ENCODE assay signal across 9 mouse cellular contexts in the genomic region with DNA sequence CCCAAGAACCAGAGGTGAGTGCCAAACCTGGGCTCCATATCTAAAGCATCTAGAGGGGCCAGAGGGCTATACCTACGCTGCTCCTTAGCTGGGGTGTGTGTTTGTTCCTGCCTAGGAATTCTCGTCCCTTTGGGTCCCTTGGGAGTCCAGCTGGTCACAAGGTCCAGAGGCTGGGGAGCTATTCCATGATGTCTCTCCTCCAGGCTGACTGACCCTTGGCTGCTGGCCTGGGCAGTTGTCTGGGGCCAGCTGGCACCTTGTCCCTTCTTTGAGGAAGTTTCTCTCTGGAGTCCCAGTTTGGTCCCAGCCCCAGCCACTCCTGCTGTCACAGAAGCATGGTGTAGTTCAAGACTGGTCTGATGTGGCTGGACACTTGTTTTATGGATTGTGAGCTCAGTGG. TPM values are rescaled to one million over a fixed set of nuclear protein-coding genes. Genes with fewer than 3 reads are reported as not detected.
A peak's percentile ranks its signal among the peaks of the same experiment; 100 is the strongest.
DNase-seq lines count a peak whose midpoint lies in the region; ATAC-seq and TF ChIP-seq lines count a peak whose summit lies in the region.
"Had no signal": no experiment of that assay in that cellular context is flagged by ENCODE, and none has a peak within 500 bp of the region (broad histone marks: within the 10 kb centered on the region; RNA-seq: fewer than 3 reads in every experiment).

No protein-coding gene starts in this region.

- H3K27ac ChIP-seq in hindbrain, postnatal 0 days = no peak overlapping the region
- H3K27ac ChIP-seq in hindbrain, embryonic 11.5 days (ENCODE audit: low read depth, low read length) = no peak overlapping the region
- H3K27ac ChIP-seq in limb, embryonic 12.5 days = peak overlapping the region; percentile 83
- H3K27ac ChIP-seq in midbrain, postnatal 0 days (ENCODE audit: low read depth, low read length) = no peak overlapping the region
- no peak overlapping the region for H3K27ac ChIP-seq in forebrain, embryonic 11.5 days (ENCODE audit: low read depth, low read length)
- H3K27ac ChIP-seq: macrophage had no signal

- H3K9ac ChIP-seq in hindbrain, postnatal 0 days (replicated peaks; ENCODE audit: low read length) = no peak overlapping the region
- H3K9ac ChIP-seq in hindbrain, embryonic 11.5 days (ENCODE audit: low read depth, low read length) = no peak overlapping the region
- no peak overlapping the region for H3K9ac ChIP-seq in limb, embryonic 12.5 days (replicated peaks)
- no peak overlapping the region for H3K9ac ChIP-seq in midbrain, postnatal 0 days (replicated peaks; ENCODE audit: low read length, poor library complexity, severe bottlenecking)
- no peak overlapping the region for H3K9ac ChIP-seq in forebrain, embryonic 11.5 days (ENCODE audit: low read length)

- no peak overlapping the region for H3K4me2 ChIP-seq in hindbrain, postnatal 0 days (ENCODE audit: low read depth, low read length)
- no peak overlapping the region for H3K4me2 ChIP-seq in hindbrain, embryonic 11.5 days (replicated peaks; ENCODE audit: low read depth, low read length)
- 0 out of 2 replicates have a peak overlapping the region, but pooled peaks have one; percentile 4 for H3K4me2 ChIP-seq in limb, embryonic 12.5 days
- no peak overlapping the region for H3K4me2 ChIP-seq in midbrain, postnatal 0 days (ENCODE audit: low read depth, low read length, poor library complexity, severe bottlenecking)
- no peak overlapping the region for H3K4me2 ChIP-seq in forebrain, embryonic 11.5 days (ENCODE audit: low read depth, low read length, severe bottlenecking)

- no peak for TF ChIP-seq CTCF in hindbrain, postnatal 0 days (IDR thresholded peaks at IDR 0.05; ENCODE audit: low read depth)
- TF ChIP-seq CTCF in midbrain, postnatal 0 days (IDR thresholded peaks at IDR 0.05) = no peak

- no peaks in the 10 kb centered on the region for H3K9me3 ChIP-seq in hindbrain, postnatal 0 days (ENCODE audit: low read length)
- H3K9me3 ChIP-seq in hindbrain, embryonic 11.5 days (ENCODE audit: control insufficient read depth, low read length) = no peaks in the 10 kb centered on the region
- H3K9me3 ChIP-seq in limb, embryonic 12.5 days = no peaks in the 10 kb centered on the region
- H3K9me3 ChIP-seq in midbrain, postnatal 0 days (ENCODE audit: low read length) = no peaks in the 10 kb centered on the region
- H3K9me3 ChIP-seq in forebrain, embryonic 11.5 days (ENCODE audit: control insufficient read depth, low read length) = no peaks in the 10 kb centered on the region

- DNase-seq in hindbrain, postnatal 0 days (ENCODE audit: low spot score) = peak; percentile 48
- no peak for DNase-seq in hindbrain, embryonic 11.5 days (ENCODE audit: low spot score)
- DNase-seq in adrenal gland, postnatal 14 days = peak; percentile 81
- peak; percentile 63 to 82 for DNase-seq in gastrocnemius, postnatal 4 days (ENCODE audit: low spot score in 2 of 2)
- no peak for DNase-seq in embryo, embryonic 10 days (ENCODE audit: low spot score)
- no peak for DNase-seq in midbrain, postnatal 0 days (ENCODE audit: low spot score)
- DNase-seq in forebrain, embryonic 11.5 days (ENCODE audit: low spot score) = no peak

- no peak for ATAC-seq in hindbrain, postnatal 0 days
- no peak for ATAC-seq in hindbrain, embryonic 11.5 days (ENCODE audit: low FRiP score)
- no peak for ATAC-seq in limb, embryonic 12.5 days (ENCODE audit: insufficient number of reproducible peaks, insufficient read depth, low FRiP score, low TSS enrichment, low read depth)
- no peak for ATAC-seq in midbrain, postnatal 0 days (ENCODE audit: low FRiP score)
- no peak for ATAC-seq in forebrain, embryonic 11.5 days (replicated peaks; ENCODE audit: low FRiP score)

- H3K4me1 ChIP-seq in hindbrain, postnatal 0 days (ENCODE audit: insufficient read depth, low read length) = no peaks in the 10 kb centered on the region
- no peaks in the 10 kb centered on the region for H3K4me1 ChIP-seq in hindbrain, embryonic 11.5 days (replicated peaks; ENCODE audit: control insufficient read depth, insufficient read depth, low read length)
- peaks cover 26% of the 10 kb centered on the region for H3K4me1 ChIP-seq in limb, embryonic 12.5 days (replicated peaks)
- no peaks in the 10 kb centered on the region for H3K4me1 ChIP-seq in midbrain, postnatal 0 days (ENCODE audit: insufficient read depth, low read length)
- no peaks in the 10 kb centered on the region for H3K4me1 ChIP-seq in forebrain, embryonic 11.5 days (replicated peaks; ENCODE audit: control insufficient read depth, insufficient read depth, low read length)

- 56% methylated on average over 2 of the region's 2 CpGs for WGBS in hindbrain, postnatal 0 days
- 66% methylated on average over 2 of the region's 2 CpGs for WGBS in hindbrain, embryonic 11.5 days
- 63% methylated on average over 2 of the region's 2 CpGs for WGBS in limb, embryonic 12.5 days
- WGBS in midbrain, postnatal 0 days = 77% methylated on average over 2 of the region's 2 CpGs
- 85% methylated on average over 2 of the region's 2 CpGs for WGBS in forebrain, embryonic 11.5 days

- H3K27me3 ChIP-seq in hindbrain, postnatal 0 days (ENCODE audit: insufficient read depth, low read length) = no peaks in the 10 kb centered on the region
- H3K27me3 ChIP-seq in hindbrain, embryonic 11.5 days (ENCODE audit: control insufficient read depth, insufficient read depth, low read length) = no peaks in the 10 kb centered on the region
- H3K27me3 ChIP-seq in limb, embryonic 12.5 days = no peaks in the 10 kb centered on the region
- H3K27me3 ChIP-seq in midbrain, postnatal 0 days (ENCODE audit: insufficient read depth, low read length) = no peaks in the 10 kb centered on the region
- H3K27me3 ChIP-seq in forebrain, embryonic 11.5 days (ENCODE audit: control insufficient read depth, insufficient read depth, low read length) = no peaks in the 10 kb centered on the region; the same call in 1 of the 2 replicates

- no peaks in the 10 kb centered on the region for H3K36me3 ChIP-seq in hindbrain, postnatal 0 days (ENCODE audit: insufficient read depth, low read length)
- no peaks in the 10 kb centered on the region for H3K36me3 ChIP-seq in hindbrain, embryonic 11.5 days (ENCODE audit: control insufficient read depth, insufficient read depth, low read length)
- H3K36me3 ChIP-seq in limb, embryonic 12.5 days = no peaks in the 10 kb centered on the region
- H3K36me3 ChIP-seq in midbrain, postnatal 0 days (ENCODE audit: insufficient read depth, low read length) = no peaks in the 10 kb centered on the region
- H3K36me3 ChIP-seq in forebrain, embryonic 11.5 days (ENCODE audit: control insufficient read depth, insufficient read depth, low read length) = no peaks in the 10 kb centered on the region

- H3K4me3 ChIP-seq in hindbrain, postnatal 0 days (ENCODE audit: low read length) = no peak overlapping the region
- no peak overlapping the region for H3K4me3 ChIP-seq in hindbrain, embryonic 11.5 days (ENCODE audit: low read depth, low read length)
- no peak overlapping the region for H3K4me3 ChIP-seq in limb, embryonic 12.5 days (replicated peaks)
- H3K4me3 ChIP-seq in midbrain, postnatal 0 days (ENCODE audit: low read depth, low read length) = no peak overlapping the region
- no peak overlapping the region for H3K4me3 ChIP-seq in forebrain, embryonic 11.5 days (ENCODE audit: low read depth, low read length)

RNA-seq across cellular contexts. Expression of gene Hdac11, which starts 24.9 kb away (rescaled TPM):
- total RNA-seq in hindbrain, postnatal 0 days (2014; rRNA removed) = 100 and 111 TPM in 2 replicates
- 50.1 and 50.7 TPM in 2 replicates for polyA plus RNA-seq in hindbrain, postnatal 0 days (2015; fragmentation: Nextera tagmentation; extraction: Ambion mirVana)
- polyA plus RNA-seq in hindbrain, embryonic 11.5 days (2014; fragmentation: Nextera tagmentation; extraction: Ambion mirVana) = 13.2 and 14.5 TPM in 2 replicates
- total RNA-seq in adrenal gland, postnatal 14 days (2021) = 6.3 and 7.4 TPM in 2 replicates
- 10 to 100 TPM; 25.0 to 25.1 TPM for total RNA-seq in gastrocnemius, postnatal 4 days (2021)
- polyA plus RNA-seq in limb, embryonic 12.5 days (2016; fragmentation: Nextera tagmentation; extraction: Ambion mirVana) = 16.4 and 16.9 TPM in 2 replicates
- total RNA-seq in midbrain, postnatal 0 days (2014; rRNA removed) = 104 and 121 TPM in 2 replicates
- 55.2 and 59.1 TPM in 2 replicates for polyA plus RNA-seq in midbrain, postnatal 0 days (2015; fragmentation: Nextera tagmentation; extraction: Ambion mirVana)
- polyA plus RNA-seq in forebrain, embryonic 11.5 days (2014; fragmentation: Nextera tagmentation; extraction: Ambion mirVana) = 12.5 and 14.5 TPM in 2 replicates

RNA-seq across cellular contexts. Expression of gene Fbln2, which starts 30.9 kb away (rescaled TPM):
- 50.6 and 50.9 TPM in 2 replicates for total RNA-seq in hindbrain, postnatal 0 days (2014; rRNA removed)
- polyA plus RNA-seq in hindbrain, postnatal 0 days (2015; fragmentation: Nextera tagmentation; extraction: Ambion mirVana) = 18.5 and 21.2 TPM in 2 replicates
- polyA plus RNA-seq in hindbrain, embryonic 11.5 days (2014; fragmentation: Nextera tagmentation; extraction: Ambion mirVana) = 30.7 and 36.5 TPM in 2 replicates
- 32.3 and 38.2 TPM in 2 replicates for total RNA-seq in adrenal gland, postnatal 14 days (2021)
- 100 to 1,000 TPM; 115 to 127 TPM for total RNA-seq in gastrocnemius, postnatal 4 days (2021)
- 126 and 129 TPM in 2 replicates for polyA plus RNA-seq in limb, embryonic 12.5 days (2016; fragmentation: Nextera tagmentation; extraction: Ambion mirVana)
- 32.0 and 33.5 TPM in 2 replicates for total RNA-seq in midbrain, postnatal 0 days (2014; rRNA removed)
- 12.1 and 15.3 TPM in 2 replicates for polyA plus RNA-seq in midbrain, postnatal 0 days (2015; fragmentation: Nextera tagmentation; extraction: Ambion mirVana)
- polyA plus RNA-seq in forebrain, embryonic 11.5 days (2014; fragmentation: Nextera tagmentation; extraction: Ambion mirVana) = 38.9 and 42.4 TPM in 2 replicates

Comparison
In these comparisons a context has a peak if more than half of its experiments do, and no peak if none do; other contexts are left out.
1. DNase-seq: peak in hindbrain, postnatal 0 days (single experiment), adrenal gland, postnatal 14 days (single experiment) and gastrocnemius, postnatal 4 days (2 of 2); none in hindbrain, embryonic 11.5 days (single experiment), embryo, embryonic 10 days (single experiment), midbrain, postnatal 0 days (single experiment) and forebrain, embryonic 11.5 days (single experiment).